Mouse (Mus musculus) cerebellum, adult 2 months (tissue): ENCODE measurements at regions not wholly inside any gene's neighbourhood (a gene's known extent, or its start where the extent isn't known, plus 50 kb on each side); places are given as distances from the start of the nearest gene placed in this dataset.

ENCODE experiments used
- CTCF ChIP-seq: fragments of 200-500 bp; IDR thresholded peaks from 2 replicates; pipeline ENCODE4 v1.5.1; 2011; ENCODE audit warnings: low read depth, mild to moderate bottlenecking, control low read depth, low read length, moderate library complexity, borderline replicate concordance; ENCODE audit not compliant: insufficient read depth
- POLR2A ChIP-seq: fragments of 200-500 bp; IDR thresholded peaks from 2 replicates; pipeline ENCODE4 v1.6.1; 2011; ENCODE audit warnings: low read length, control low read depth, borderline replicate concordance; ENCODE audit not compliant: insufficient read depth

DNA sequence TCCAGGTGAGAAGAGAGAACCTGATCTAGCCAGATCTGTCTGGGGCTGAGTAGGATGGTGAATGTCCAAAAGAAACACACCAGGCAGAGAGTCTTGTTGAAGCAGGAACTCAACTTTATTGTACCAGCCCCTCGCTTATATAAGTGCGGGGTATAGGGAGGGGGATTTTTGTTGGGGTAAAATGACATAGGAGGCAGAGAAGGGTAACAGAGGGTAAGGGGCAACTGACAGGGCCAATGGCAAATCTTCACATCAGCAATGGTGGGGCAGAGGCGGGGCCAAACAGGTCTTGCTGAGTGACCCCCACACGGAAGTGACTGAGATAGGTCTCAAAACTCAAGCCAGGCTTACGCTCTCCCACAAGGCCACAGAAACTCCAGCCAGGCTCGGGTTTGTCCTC is 113.2 kb downstream of the Kdr start:
- TF ChIP-seq CTCF (no peak), POLR2A (no peak)
